Mouse (Mus musculus): Measurements from ENCODE around the gene Gm10563.

Gene Gm10563

GRCm38 (mm10) chr4:155652283-155653085 lies 7.3 kb upstream of the Gm10563 start:
- DNase-seq = peak; percentile 43

- no peak for DNase-seq
Observed at GRCm38 (mm10) chr4:155651553-155652269, 6.5 kb upstream of the Gm10563 start.

- no peak for DNase-seq
Observed at GRCm38 (mm10) chr4:155649355-155649754, 4.1 kb upstream of the Gm10563 start.

GRCm38 (mm10) chr4:155645721-155646120 lies 513 bp upstream of the Gm10563 start:
- DNase-seq = no peak

- no peak for DNase-seq
Observed at GRCm38 (mm10) chr4:155643531-155643930, 1.7 kb downstream of the Gm10563 start.

- DNase-seq = no peak
Observed at GRCm38 (mm10) chr4:155635766-155636499, 9.3 kb downstream of the Gm10563 start.

GRCm38 (mm10) chr4:155630267-155630666 lies 14.9 kb downstream of the Gm10563 start:
- DNase-seq = no peak

- DNase-seq = peak; percentile 95
Observed at GRCm38 (mm10) chr4:155624338-155625291, 20.6 kb downstream of the Gm10563 start, which contains the start of gene Cdk11b. TSS of gene Cdk11b (plus strand) at chr4:155624854.

- no peak for DNase-seq
Observed at GRCm38 (mm10) chr4:155618321-155618720, 26.9 kb downstream of the Gm10563 start.

GRCm38 (mm10) chr4:155613264-155613663 lies 31.9 kb downstream of the Gm10563 start:
- no peak for DNase-seq

GRCm38 (mm10) chr4:155611860-155612259 lies 33.3 kb downstream of the Gm10563 start:
- DNase-seq = no peak

GRCm38 (mm10) chr4:155606825-155607224 lies 38.4 kb downstream of the Gm10563 start:
- no peak for DNase-seq

- DNase-seq = no peak
Observed at GRCm38 (mm10) chr4:155605132-155605531, 40.1 kb downstream of the Gm10563 start.

GRCm38 (mm10) chr4:155603801-155604200 lies 41.4 kb downstream of the Gm10563 start:
- no peak for DNase-seq

GRCm38 (mm10) chr4:155602753-155603152 lies 42.5 kb downstream of the Gm10563 start:
- no peak for DNase-seq

- no peak for DNase-seq
Observed at GRCm38 (mm10) chr4:155601997-155602456, 43.2 kb downstream of the Gm10563 start.

- DNase-seq = peak; percentile 93
Observed at GRCm38 (mm10) chr4:155601091-155601996, 43.9 kb downstream of the Gm10563 start, which contains the start of gene Slc35e2. TSS of gene Slc35e2 (plus strand) at chr4:155601416.

- DNase-seq = no peak
Observed at GRCm38 (mm10) chr4:155599901-155600825, 45.0 kb downstream of the Gm10563 start.

GRCm38 (mm10) chr4:155598536-155598935 lies 46.7 kb downstream of the Gm10563 start:
- no peak for DNase-seq

GRCm38 (mm10) chr4:155596606-155597005 lies 48.6 kb downstream of the Gm10563 start:
- DNase-seq = no peak

Data from cerebellum, adult 11 months (tissue).